In the genomic region with DNA sequence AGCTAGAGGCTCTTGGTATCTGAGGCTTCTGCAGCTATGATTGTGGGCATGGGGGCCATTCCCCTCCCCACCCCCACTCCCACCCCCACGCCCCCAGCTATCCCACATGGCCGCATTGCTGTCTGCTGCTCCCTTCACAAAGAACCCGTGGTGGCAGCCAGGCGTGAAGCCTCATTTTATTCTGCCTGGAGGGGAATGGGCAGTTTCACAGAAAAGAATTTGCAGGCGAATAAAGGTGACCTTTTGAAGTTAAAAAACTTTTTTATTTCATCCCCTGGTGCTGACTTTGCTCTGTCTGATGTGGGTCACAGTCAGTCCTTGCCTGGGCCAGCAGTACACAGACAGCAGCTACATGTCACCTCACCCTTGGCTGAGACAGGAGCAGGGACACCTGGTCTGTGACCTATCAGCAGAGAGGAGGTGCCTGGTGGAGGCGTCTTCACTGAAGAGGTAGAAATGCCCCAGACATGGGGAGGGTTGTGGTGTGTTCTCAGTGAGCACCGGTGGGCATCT, we compare ENCODE assay signal across 25 mouse cellular contexts. TPM values are rescaled to one million over a fixed set of nuclear protein-coding genes. Genes with fewer than 3 reads are reported as not detected.
DNase-seq lines count a peak whose midpoint lies in the region; ATAC-seq and TF ChIP-seq lines count a peak whose summit lies in the region.
"Had no signal": no experiment of that assay in that cellular context is flagged by ENCODE, and none has a peak within 500 bp of the region (broad histone marks: within the 10 kb centered on the region; RNA-seq: fewer than 3 reads in every experiment).

No protein-coding gene starts in this region.

- H3K4me1 ChIP-seq in midbrain, embryonic 11.5 days (ENCODE audit: control insufficient read depth, insufficient read depth, low read length), result no peaks in the 10 kb centered on the region
- H3K4me1 ChIP-seq in midbrain, postnatal 0 days (ENCODE audit: insufficient read depth, low read length), result no peaks in the 10 kb centered on the region
- H3K4me1 ChIP-seq: embryonic facial prominence, embryonic 15.5 days had no signal

- no peak overlapping the region for H3K4me3 ChIP-seq in midbrain, embryonic 11.5 days (ENCODE audit: low read depth, low read length)
- no peak overlapping the region for H3K4me3 ChIP-seq in midbrain, postnatal 0 days (ENCODE audit: low read depth, low read length)
- H3K4me3 ChIP-seq: embryonic facial prominence, embryonic 15.5 days; erythroblast, embryonic 14.5 days; heart, embryonic 10.5 days; hindbrain, embryonic 13.5 days had no signal

- DNase-seq in kidney, adult 18-20 months, result peak; percentile 34
- no peak for DNase-seq in kidney, postnatal 4 days
- peak; percentile 70 for DNase-seq in midbrain, embryonic 11.5 days (ENCODE audit: low spot score, missing footprints)
- no peak for DNase-seq in midbrain, postnatal 0 days (ENCODE audit: low spot score)
- DNase-seq in kidney, postnatal 25 days, result peak; percentile 48 to 63
- DNase-seq in testis, postnatal 14 days (ENCODE audit: low spot score), result no peak
- DNase-seq: adrenal gland, postnatal 25 days; cerebellum, adult 8-10 months; cerebellum, postnatal 14 days; embryo, embryonic 11 days; gastrocnemius, postnatal 10 days; heart, adult 18-20 months; heart, postnatal 10 days; heart, postnatal 4 days had no signal

- no peak overlapping the region for H3K4me2 ChIP-seq in midbrain, embryonic 11.5 days
- no peak overlapping the region for H3K4me2 ChIP-seq in midbrain, postnatal 0 days (ENCODE audit: low read depth, low read length, poor library complexity, severe bottlenecking)
- H3K4me2 ChIP-seq: embryonic facial prominence, embryonic 15.5 days; hindbrain, embryonic 13.5 days had no signal

- H3K36me3 ChIP-seq in midbrain, embryonic 11.5 days (ENCODE audit: control insufficient read depth, insufficient read depth, low read length), result no peaks in the 10 kb centered on the region
- H3K36me3 ChIP-seq in midbrain, postnatal 0 days (ENCODE audit: insufficient read depth, low read length), result no peaks in the 10 kb centered on the region
- H3K36me3 ChIP-seq: embryonic facial prominence, embryonic 15.5 days; heart, embryonic 10.5 days; hindbrain, embryonic 13.5 days had no signal

- H3K9ac ChIP-seq in midbrain, embryonic 11.5 days (ENCODE audit: low read length), result no peak overlapping the region
- no peak overlapping the region for H3K9ac ChIP-seq in midbrain, postnatal 0 days (replicated peaks; ENCODE audit: low read length, poor library complexity, severe bottlenecking)
- H3K9ac ChIP-seq: embryonic facial prominence, embryonic 15.5 days; hindbrain, embryonic 13.5 days had no signal

- H3K27ac ChIP-seq in midbrain, embryonic 11.5 days (ENCODE audit: low read depth, low read length), result no peak overlapping the region
- H3K27ac ChIP-seq in midbrain, postnatal 0 days (ENCODE audit: low read depth, low read length), result no peak overlapping the region
- H3K27ac ChIP-seq: embryonic facial prominence, embryonic 15.5 days; heart, embryonic 10.5 days; hindbrain, embryonic 13.5 days had no signal

- no peak for TF ChIP-seq CTCF in midbrain, postnatal 0 days (IDR thresholded peaks at IDR 0.05)

- 37% methylated on average over 7 of the region's 7 CpGs for WGBS in midbrain, embryonic 11.5 days
- 34% methylated on average over 7 of the region's 7 CpGs for WGBS in midbrain, postnatal 0 days

- no peaks in the 10 kb centered on the region for H3K9me3 ChIP-seq in midbrain, embryonic 11.5 days (ENCODE audit: control insufficient read depth, low read length)
- H3K9me3 ChIP-seq in midbrain, postnatal 0 days (ENCODE audit: low read length), result no peaks in the 10 kb centered on the region
- H3K9me3 ChIP-seq: embryonic facial prominence, embryonic 15.5 days; heart, embryonic 10.5 days; hindbrain, embryonic 13.5 days had no signal

- no peaks in the 10 kb centered on the region for H3K27me3 ChIP-seq in midbrain, embryonic 11.5 days (ENCODE audit: control insufficient read depth, insufficient read depth, low read length)
- no peaks in the 10 kb centered on the region for H3K27me3 ChIP-seq in midbrain, postnatal 0 days (ENCODE audit: insufficient read depth, low read length)

- ATAC-seq in midbrain, embryonic 11.5 days (ENCODE audit: low FRiP score), result no peak
- ATAC-seq in midbrain, postnatal 0 days (ENCODE audit: low FRiP score), result no peak
- ATAC-seq: forebrain, embryonic 16.5 days had no signal

RNA-seq across cellular contexts. Expression of gene Bsnd, which starts 8.8 kb away (rescaled TPM):
- polyA plus RNA-seq in midbrain, embryonic 11.5 days (2014; fragmentation: Nextera tagmentation; extraction: Ambion mirVana), result not detected in 2 replicates
- 0.09 TPM in 1 of 2 replicates, not detected in the other for total RNA-seq in midbrain, postnatal 0 days (2014; rRNA removed)
- polyA plus RNA-seq in midbrain, postnatal 0 days (2015; fragmentation: Nextera tagmentation; extraction: Ambion mirVana), result not detected in 2 replicates
- total RNA-seq: adrenal gland, adult 2 months; adrenal gland, postnatal 25 days; common myeloid progenitor, adult 5-6 weeks; heart, adult 18-20 months; heart, postnatal 10 days; heart, postnatal 4 days had no signal
- polyA plus RNA-seq: embryonic facial prominence, embryonic 11.5 days; erythroblast, embryonic 14.5 days; forebrain, embryonic 11.5 days; forebrain, embryonic 16.5 days; frontal cortex, adult 2 months; heart, embryonic 14.5 days; hindbrain, embryonic 13.5 days had no signal

RNA-seq across cellular contexts. Expression of gene Pcsk9, which starts 19.1 kb away (rescaled TPM):
- 1.1 and 1.4 TPM in 2 replicates for polyA plus RNA-seq in midbrain, embryonic 11.5 days (2014; fragmentation: Nextera tagmentation; extraction: Ambion mirVana)
- 5.3 and 10.1 TPM in 2 replicates for total RNA-seq in midbrain, postnatal 0 days (2014; rRNA removed)
- polyA plus RNA-seq in midbrain, postnatal 0 days (2015; fragmentation: Nextera tagmentation; extraction: Ambion mirVana), result 3.1 and 3.3 TPM in 2 replicates
- total RNA-seq: common myeloid progenitor, adult 5-6 weeks; heart, adult 18-20 months; heart, postnatal 10 days; heart, postnatal 4 days had no signal

Comparison
In these comparisons a context has a peak if more than half of its experiments do, and no peak if none do; other contexts are left out.
1. DNase-seq: peak in kidney, adult 18-20 months (single experiment), midbrain, embryonic 11.5 days (single experiment) and kidney, postnatal 25 days (2 of 2); none in kidney, postnatal 4 days (0 of 2), midbrain, postnatal 0 days (single experiment) and testis, postnatal 14 days (single experiment).